Mouse (Mus musculus) bone marrow macrophage, adult 2 months (primary cell): ENCODE data around the gene 2510039O18Rik.

ENCODE experiments used
- CTCF ChIP-seq: IDR thresholded peaks from 2 replicates; pipeline ENCODE4 v1.5.1; 2012; ENCODE audit warnings: low read depth, mild to moderate bottlenecking, low read length, moderate library complexity
- POLR2A ChIP-seq: IDR thresholded peaks from 2 replicates; pipeline ENCODE4 v1.6.1; 2012; ENCODE audit warnings: mild to moderate bottlenecking, low read depth, low read length, borderline replicate concordance

DNA sequence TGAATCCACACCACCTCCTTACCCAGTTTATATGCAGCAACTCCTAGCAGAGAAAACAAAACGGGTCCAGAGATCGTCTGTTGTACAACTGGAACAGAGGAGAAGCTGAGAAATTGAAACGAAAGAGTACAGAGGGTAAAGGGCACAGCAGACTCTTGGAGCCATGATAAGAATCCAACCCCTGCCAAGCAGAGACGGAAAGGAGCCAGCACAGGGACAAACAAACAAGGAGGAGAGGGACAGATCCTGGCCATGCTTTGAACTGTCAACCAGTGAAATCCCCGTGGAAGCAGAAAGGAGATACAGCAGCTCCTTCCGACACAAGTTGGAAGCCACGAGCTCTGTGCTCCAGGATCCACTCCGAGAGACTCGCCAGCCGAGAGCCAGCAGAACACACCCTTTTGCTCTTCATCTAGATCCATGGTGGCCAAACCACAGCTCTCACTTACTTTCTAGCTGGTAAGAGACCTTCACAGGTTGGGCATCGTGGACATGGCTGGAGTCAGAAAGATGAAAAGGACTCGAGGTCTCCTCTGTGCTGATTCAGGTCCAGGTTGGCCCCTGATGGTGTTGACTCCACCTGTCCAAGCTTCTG is 37.7 kb upstream of the 2510039O18Rik start:
- no peak for TF ChIP-seq CTCF
- TF ChIP-seq POLR2A: no peak
